Mouse (Mus musculus): Measurements from ENCODE around the gene Islr2. TPM values are rescaled to one million over a fixed set of nuclear protein-coding genes. Genes with fewer than 3 reads are reported as not detected.

The Islr2 gene
- 0.54 and 0.81 TPM in 2 replicates for polyA plus RNA-seq (2012; ENCODE audit: low replicate concordance)

DNA sequence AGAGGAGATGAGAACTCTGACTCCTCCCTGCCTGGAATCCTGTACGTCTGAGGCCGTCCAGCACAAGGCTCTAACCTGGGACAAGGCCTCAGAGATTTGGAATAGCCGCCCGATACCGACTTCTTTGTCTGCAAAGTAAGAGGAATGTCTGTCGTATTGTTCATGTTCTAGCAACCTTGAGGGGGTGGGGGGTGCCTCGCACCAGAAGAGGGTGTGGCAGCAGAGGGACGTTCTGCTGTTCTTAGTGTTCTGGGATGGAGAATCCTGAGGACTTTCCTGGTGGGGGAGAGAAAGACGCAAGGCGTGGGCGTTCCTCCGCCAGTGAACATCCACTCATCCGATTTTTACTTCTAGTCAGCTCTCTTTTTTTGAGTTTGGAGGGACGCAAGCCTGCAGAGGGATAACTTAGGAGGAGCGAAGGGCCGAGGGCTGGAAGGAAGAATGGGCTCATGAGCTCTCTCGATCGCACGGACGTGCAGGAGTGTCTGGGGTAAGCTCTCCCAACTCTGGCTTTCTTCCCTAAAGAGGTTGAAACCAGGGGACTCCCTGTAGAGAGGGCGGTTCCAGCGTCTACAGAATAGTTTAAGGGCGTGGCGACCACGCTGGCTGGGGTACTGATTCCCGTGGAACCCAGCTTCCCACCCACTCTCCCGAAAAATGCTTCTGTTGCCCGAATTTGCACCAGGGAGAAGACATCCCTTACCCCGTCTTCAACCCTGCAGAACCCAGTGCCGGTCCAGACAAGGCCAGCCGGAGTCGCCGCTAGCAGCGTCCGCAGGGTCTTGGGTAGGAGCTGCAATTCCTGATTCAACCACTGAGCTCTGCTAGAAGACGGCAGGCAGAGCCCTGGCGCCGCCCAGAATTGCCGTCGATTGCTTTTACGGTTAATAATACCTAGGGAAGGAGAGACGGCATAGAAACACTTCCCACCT, at the start of gene Islr2, which contains the start of gene Islr:
Islr2 (minus strand) TSS at position 804 of the 932 bp plus-strand sequence.
Islr (minus strand) TSS at position 791 of the 932 bp plus-strand sequence.

DNA sequence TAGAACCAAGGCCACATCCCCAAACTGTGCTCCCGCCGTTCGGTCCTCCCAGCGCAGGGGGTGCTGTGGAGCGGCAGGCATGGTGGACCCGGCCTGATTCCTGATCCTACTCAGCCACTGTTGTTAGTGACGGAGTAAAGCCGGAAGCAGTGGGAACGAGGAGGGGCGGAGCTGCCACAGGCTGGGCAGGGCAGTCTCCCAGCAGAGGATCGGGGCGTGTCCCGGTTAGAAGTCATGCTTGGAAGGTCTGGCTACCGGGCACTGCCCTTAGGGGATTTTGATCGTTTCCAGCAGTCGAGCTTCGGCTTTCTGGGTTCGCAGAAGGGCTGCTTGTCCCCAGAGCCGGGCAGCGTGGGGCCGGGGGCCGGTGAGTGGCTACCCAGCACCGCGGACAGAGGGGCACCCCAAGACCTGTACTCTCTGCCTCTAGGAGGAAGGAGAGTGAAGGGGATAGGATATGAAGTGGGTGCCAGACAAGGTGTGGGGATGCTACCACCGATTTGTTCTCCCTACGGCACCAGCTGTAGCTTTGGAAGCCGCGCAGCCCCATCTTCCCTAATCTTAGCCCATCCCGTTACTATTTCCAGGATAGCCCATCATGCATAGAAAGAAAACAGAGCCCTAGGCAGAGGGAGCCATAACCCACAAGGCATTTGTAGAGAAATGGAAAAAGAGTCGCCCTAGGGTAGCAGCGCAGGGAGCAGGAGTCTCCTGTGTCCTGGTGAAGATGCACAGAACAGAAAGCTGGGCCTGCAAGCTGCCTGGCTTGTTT, 49.1 kb upstream of the Islr2 start, which contains the start of gene Stoml1:
Stoml1 (plus strand) TSS at position 132 of the 772 bp plus-strand sequence.

DNA sequence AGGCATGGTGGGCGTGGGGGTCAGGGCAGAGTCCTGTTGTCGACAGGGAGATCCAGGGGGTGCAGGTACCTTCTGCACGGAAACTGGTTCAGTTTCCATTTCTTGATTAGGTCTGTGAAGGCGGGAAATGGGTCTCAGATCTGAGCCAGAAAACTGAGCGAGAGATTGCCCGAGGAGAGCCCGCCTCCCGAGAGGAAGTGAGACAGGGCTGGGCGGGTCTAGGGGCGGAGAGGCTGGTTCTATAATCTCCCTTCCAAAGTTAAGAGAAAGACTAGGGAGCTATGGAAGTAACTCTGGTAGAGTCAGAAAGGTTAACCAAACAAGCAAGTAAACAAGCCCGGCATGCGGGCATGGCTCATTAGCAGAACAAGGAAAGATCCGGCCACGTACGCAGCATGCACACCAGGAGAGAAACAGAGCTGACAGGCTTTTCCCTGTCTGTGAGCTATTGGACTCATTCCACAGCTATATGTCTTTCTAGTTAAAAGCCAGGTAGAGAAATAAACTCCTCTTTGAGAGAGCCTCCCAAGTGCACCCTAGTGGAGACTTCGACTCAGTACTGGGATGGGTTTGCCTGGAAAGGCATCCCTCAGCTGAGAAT, 45.6 kb upstream of the Islr2 start, which contains the start of gene Pml:
Pml (minus strand) TSS at position 195 of the 601 bp plus-strand sequence.

Other genes with a start within 250 kb of the Islr2 start
- gene Cyp11a1, start 197.9 kb downstream of the Islr2 start, polyA plus RNA-seq (2012; ENCODE audit: low replicate concordance), result 0.22 TPM in 1 of 2 replicates, not detected in the other
- 0.12 and 0.38 TPM in 2 replicates for gene Stra6, start 140.5 kb downstream of the Islr2 start, polyA plus RNA-seq (2012; ENCODE audit: low replicate concordance)
- not detected in 2 replicates for gene Ccdc33, start 85.5 kb downstream of the Islr2 start, polyA plus RNA-seq (2012; ENCODE audit: low replicate concordance)
- 0.48 and 1.2 TPM in 2 replicates for gene Islr, start within 50 bp of the Islr2 start, polyA plus RNA-seq (2012; ENCODE audit: low replicate concordance)
- gene Pml, start 45.5 kb upstream of the Islr2 start, polyA plus RNA-seq (2012; ENCODE audit: low replicate concordance), result 87.3 and 431 TPM in 2 replicates
- gene Stoml1, start 48.8 kb upstream of the Islr2 start, polyA plus RNA-seq (2012; ENCODE audit: low replicate concordance), result 7.5 and 9.0 TPM in 2 replicates
- 1.0 and 2.2 TPM in 2 replicates for gene Loxl1, start 108.9 kb upstream of the Islr2 start, polyA plus RNA-seq (2012; ENCODE audit: low replicate concordance)
- not detected in 2 replicates for gene Tbc1d21, start 166.1 kb upstream of the Islr2 start, polyA plus RNA-seq (2012; ENCODE audit: low replicate concordance)